Mouse (Mus musculus): ENCODE data around the gene Nodal. TPM values are rescaled to one million over a fixed set of nuclear protein-coding genes. Genes with fewer than 3 reads are reported as not detected.

The Nodal gene
- 4.3 TPM in 1 of 2 replicates, not detected in the other for polyA plus RNA-seq (2011; ENCODE audit: insufficient read depth, insufficient read length, low replicate concordance, missing spikeins)

- Histone ChIP-seq H3K27ac (ENCODE audit: control insufficient read depth, insufficient read depth, low read depth, low read length, poor library complexity) (no peak within 1 kb of the TSS), H3K4me1 (ENCODE audit: control insufficient read depth, insufficient read depth, low read length) (no peaks in the 10 kb centered on the region), H3K4me3 (replicated peaks; ENCODE audit: control insufficient read depth, low read depth, low read length) (no peak within 1 kb of the TSS)
- 48% methylated on average over 10 of the region's 10 CpGs for WGBS
- TF ChIP-seq CTCF (IDR thresholded peaks at IDR 0.05; ENCODE audit: control insufficient read depth, insufficient read depth, low read length) (no peak), POLR2A (IDR thresholded peaks at IDR 0.05; ENCODE audit: borderline replicate concordance, control insufficient read depth, low read depth, low read length) (no peak)
Measured at GRCm38 (mm10) chr10:61417672-61418071, at the start of gene Nodal. TSS of gene Nodal (plus strand) at chr10:61417972.

- WGBS, result 76% methylated on average over 5 of the region's 5 CpGs
- Histone ChIP-seq H3K27ac (ENCODE audit: control insufficient read depth, insufficient read depth, low read depth, low read length, poor library complexity) (no peak overlapping the region), H3K4me1 (ENCODE audit: control insufficient read depth, insufficient read depth, low read length) (peaks cover 5% of the 10 kb centered on the region; the same call in 1 of the 2 replicates), H3K4me3 (replicated peaks; ENCODE audit: control insufficient read depth, low read depth, low read length) (no peak overlapping the region)
- TF ChIP-seq CTCF (IDR thresholded peaks at IDR 0.05; ENCODE audit: control insufficient read depth, insufficient read depth, low read length) (no peak), POLR2A (IDR thresholded peaks at IDR 0.05; ENCODE audit: borderline replicate concordance, control insufficient read depth, low read depth, low read length) (no peak)
Measured at GRCm38 (mm10) chr10:61369755-61370154, 48.0 kb upstream of the Nodal start.

DNA sequence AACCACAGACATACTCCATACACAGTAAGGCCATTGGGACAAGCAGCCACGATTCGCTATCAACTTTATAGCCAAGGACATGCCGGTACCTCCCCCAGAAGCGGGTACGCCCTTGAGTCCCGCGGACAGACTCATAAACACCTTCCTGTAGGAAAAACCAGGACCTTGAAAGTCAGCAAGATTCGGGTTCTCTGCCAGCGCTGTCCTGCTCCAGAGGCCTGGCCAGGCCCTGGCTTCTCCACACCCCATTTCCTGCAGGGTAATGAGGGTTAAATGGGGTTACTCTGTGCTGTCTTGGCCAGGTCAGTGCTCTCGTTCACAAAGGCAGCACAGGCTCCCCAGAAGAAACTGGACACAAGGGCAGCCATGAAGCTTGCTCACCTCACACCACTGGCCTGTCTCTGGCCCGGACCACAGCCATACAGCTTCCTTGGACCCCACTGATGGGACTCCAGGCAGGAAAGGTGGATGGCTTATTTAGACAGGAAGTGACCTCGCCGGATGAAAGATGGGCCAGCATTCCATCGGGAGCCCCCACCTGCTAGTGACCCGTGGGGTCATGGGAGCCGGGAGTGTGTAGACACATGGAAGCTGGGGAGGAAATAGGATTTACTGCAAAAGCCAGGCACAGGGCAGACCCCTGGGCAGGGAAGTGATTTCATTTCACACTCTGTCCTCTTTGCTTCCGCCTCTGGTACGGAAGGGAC is 47.3 kb upstream of the Nodal start:
- no peak overlapping the region for H3K27ac ChIP-seq (ENCODE audit: control insufficient read depth, insufficient read depth, low read depth, low read length, poor library complexity)
- no peak for TF ChIP-seq CTCF (IDR thresholded peaks at IDR 0.05; ENCODE audit: control insufficient read depth, insufficient read depth, low read length)
- TF ChIP-seq POLR2A (IDR thresholded peaks at IDR 0.05; ENCODE audit: borderline replicate concordance, control insufficient read depth, low read depth, low read length), result no peak
- H3K4me3 ChIP-seq (replicated peaks; ENCODE audit: control insufficient read depth, low read depth, low read length), result no peak overlapping the region
- 70% methylated on average over 18 of the region's 18 CpGs for WGBS
- H3K4me1 ChIP-seq (ENCODE audit: control insufficient read depth, insufficient read depth, low read length), result peaks cover 9% of the 10 kb centered on the region; the same call in 1 of the 2 replicates

- Histone ChIP-seq H3K4me1 (ENCODE audit: control insufficient read depth, insufficient read depth, low read length) (peaks cover 9% of the 10 kb centered on the region; the same call in 1 of the 2 replicates), H3K4me3 (replicated peaks; ENCODE audit: control insufficient read depth, low read depth, low read length) (no peak overlapping the region), H3K27ac (ENCODE audit: control insufficient read depth, insufficient read depth, low read depth, low read length, poor library complexity) (no peak overlapping the region)
- no peak for TF ChIP-seq CTCF (IDR thresholded peaks at IDR 0.05; ENCODE audit: control insufficient read depth, insufficient read depth, low read length)
- no peak for TF ChIP-seq POLR2A (IDR thresholded peaks at IDR 0.05; ENCODE audit: borderline replicate concordance, control insufficient read depth, low read depth, low read length)
- 85% methylated on average over 9 of the region's 9 CpGs for WGBS
Measured at GRCm38 (mm10) chr10:61371884-61372584, 45.7 kb upstream of the Nodal start.

DNA sequence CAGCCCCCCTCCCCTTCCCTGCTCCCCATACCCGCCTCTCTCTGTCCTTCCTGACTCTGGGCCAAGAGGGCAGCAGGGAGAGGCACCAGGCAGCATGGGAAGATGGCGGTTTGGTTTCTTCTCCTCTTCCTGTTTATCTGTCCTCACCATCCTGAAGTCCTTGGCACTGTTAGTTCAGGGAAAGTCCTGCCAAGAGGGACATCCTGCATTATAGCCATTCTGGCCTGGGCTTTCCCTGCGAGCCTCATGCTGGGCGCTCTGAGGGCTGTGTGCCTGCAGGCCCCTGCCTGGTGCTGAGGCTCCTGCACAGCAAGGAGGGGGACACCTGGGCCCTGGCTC is 45.2 kb upstream of the Nodal start:
- Histone ChIP-seq H3K4me1 (ENCODE audit: control insufficient read depth, insufficient read depth, low read length) (peaks cover 9% of the 10 kb centered on the region; the same call in 1 of the 2 replicates), H3K4me3 (replicated peaks; ENCODE audit: control insufficient read depth, low read depth, low read length) (no peak overlapping the region), H3K27ac (ENCODE audit: control insufficient read depth, insufficient read depth, low read depth, low read length, poor library complexity) (no peak overlapping the region)
- 72% methylated on average over 4 of the region's 4 CpGs for WGBS
- TF ChIP-seq CTCF (IDR thresholded peaks at IDR 0.05; ENCODE audit: control insufficient read depth, insufficient read depth, low read length) (no peak), POLR2A (IDR thresholded peaks at IDR 0.05; ENCODE audit: borderline replicate concordance, control insufficient read depth, low read depth, low read length) (no peak)

GRCm38 (mm10) chr10:61374076-61374475 is 43.7 kb upstream of the Nodal start:
- WGBS, result 23% methylated on average over 4 of the region's 4 CpGs
- Histone ChIP-seq H3K27ac (ENCODE audit: control insufficient read depth, insufficient read depth, low read depth, low read length, poor library complexity) (no peak overlapping the region), H3K4me3 (replicated peaks; ENCODE audit: control insufficient read depth, low read depth, low read length) (no peak overlapping the region), H3K4me1 (ENCODE audit: control insufficient read depth, insufficient read depth, low read length) (peaks cover 9% of the 10 kb centered on the region; the same call in 1 of the 2 replicates)
- TF ChIP-seq CTCF (IDR thresholded peaks at IDR 0.05; ENCODE audit: control insufficient read depth, insufficient read depth, low read length) (no peak), POLR2A (IDR thresholded peaks at IDR 0.05; ENCODE audit: borderline replicate concordance, control insufficient read depth, low read depth, low read length) (no peak)

DNA sequence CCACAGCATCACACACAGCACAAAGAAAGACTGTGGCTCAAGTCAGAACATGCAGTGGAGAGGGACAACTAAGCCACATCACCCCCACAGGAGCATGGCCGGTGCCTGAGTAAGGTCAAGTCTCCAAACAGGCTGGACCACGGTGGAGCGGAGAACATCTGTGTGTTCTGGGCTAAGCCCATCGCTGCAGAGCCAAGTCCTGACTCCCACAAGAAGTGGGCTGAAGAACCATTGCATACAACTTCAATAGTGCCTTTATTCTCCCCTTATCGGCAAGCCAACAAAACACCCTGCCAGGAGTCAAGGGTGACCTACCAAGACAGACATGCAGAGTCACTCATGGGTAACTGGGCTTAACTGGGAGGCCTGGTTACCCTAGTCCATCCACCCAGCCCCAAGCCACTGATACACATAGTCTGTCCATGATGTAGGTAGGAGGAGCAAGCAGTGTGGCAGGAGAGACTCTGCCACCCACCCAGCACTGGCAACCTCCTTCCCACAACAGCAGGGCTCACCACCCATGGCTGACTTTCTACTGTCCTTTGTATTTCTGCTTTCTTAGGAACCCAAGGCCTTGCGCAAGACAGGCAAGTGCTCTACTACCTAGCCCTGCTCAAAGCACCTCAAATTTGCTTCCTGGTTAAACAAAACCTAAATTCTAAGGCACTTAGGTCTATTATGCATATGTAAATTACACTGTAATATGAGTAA is 42.8 kb upstream of the Nodal start:
- WGBS, result 77% methylated on average over 6 of the region's 6 CpGs
- TF ChIP-seq POLR2A (IDR thresholded peaks at IDR 0.05; ENCODE audit: borderline replicate concordance, control insufficient read depth, low read depth, low read length) (no peak), CTCF (IDR thresholded peaks at IDR 0.05; ENCODE audit: control insufficient read depth, insufficient read depth, low read length) (no peak)

DNA sequence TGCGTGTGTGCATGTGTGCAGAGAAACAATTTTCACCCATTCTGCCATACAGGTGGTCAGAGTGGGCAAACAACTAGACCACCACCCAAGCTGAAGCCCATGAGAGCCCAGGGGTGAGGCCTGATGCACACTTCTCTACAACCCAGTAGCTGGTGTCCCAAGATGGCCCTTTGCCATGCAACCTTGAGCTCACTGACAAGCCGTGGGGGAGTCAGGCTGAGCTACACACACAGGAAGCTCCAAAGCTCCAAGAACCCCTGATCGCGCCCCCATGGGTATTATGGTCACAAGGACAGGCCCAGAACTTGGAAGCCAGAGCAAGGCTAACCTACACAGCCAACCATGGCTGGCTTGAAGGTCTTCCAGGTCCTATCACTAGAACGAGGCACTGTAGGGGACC is 39.7 kb upstream of the Nodal start:
- Histone ChIP-seq H3K27ac (ENCODE audit: control insufficient read depth, insufficient read depth, low read depth, low read length, poor library complexity) (no peak overlapping the region), H3K4me1 (ENCODE audit: control insufficient read depth, insufficient read depth, low read length) (peaks cover 9% of the 10 kb centered on the region; the same call in 1 of the 2 replicates), H3K4me3 (replicated peaks; ENCODE audit: control insufficient read depth, low read depth, low read length) (no peak overlapping the region)
- 84% methylated on average over 5 of the region's 5 CpGs for WGBS
- TF ChIP-seq POLR2A (IDR thresholded peaks at IDR 0.05; ENCODE audit: borderline replicate concordance, control insufficient read depth, low read depth, low read length) (no peak), CTCF (IDR thresholded peaks at IDR 0.05; ENCODE audit: control insufficient read depth, insufficient read depth, low read length) (no peak)

More for the DNA sequence above, 42.8 kb upstream of the Nodal start:
- Histone ChIP-seq H3K4me1 (ENCODE audit: control insufficient read depth, insufficient read depth, low read length) (peaks cover 9% of the 10 kb centered on the region; the same call in 1 of the 2 replicates), H3K27ac (ENCODE audit: control insufficient read depth, insufficient read depth, low read depth, low read length, poor library complexity) (no peak overlapping the region), H3K4me3 (replicated peaks; ENCODE audit: control insufficient read depth, low read depth, low read length) (no peak overlapping the region)
